Mouse (Mus musculus): ENCODE results near the gene B3gnt7. TPM values are rescaled to one million over a fixed set of nuclear protein-coding genes. Genes with fewer than 3 reads are reported as not detected.

Gene B3gnt7
- total and polyA plus RNA-seq, 2 experiments, result 0.31 TPM; not detected in 1

- H3K4me1 ChIP-seq (ENCODE audit: control insufficient read depth, insufficient read depth, low read length), result no peaks in the 10 kb centered on the region
- no peak for DNase-seq (ENCODE audit: extremely low read depth, low read depth, low spot score)
- peak overlapping the region; percentile 40; the same call in 1 of the 2 replicates for H3K4me3 ChIP-seq (ENCODE audit: insufficient read depth, low read depth, low read length)
- H3K27ac ChIP-seq (replicated peaks; ENCODE audit: insufficient read depth, low read depth, low read length), result no peak overlapping the region
- no peak for TF ChIP-seq CTCF (IDR thresholded peaks at IDR 0.05; ENCODE audit: low read depth, low read length)
- no peak for TF ChIP-seq POLR2A (IDR thresholded peaks at IDR 0.05; ENCODE audit: extremely low read depth, insufficient read depth, low read length)
- H3K27me3 ChIP-seq (ENCODE audit: control insufficient read depth, insufficient read depth, low read length), result peaks cover 5% of the 10 kb centered on the region; the same call in 1 of the 2 replicates
- H3K36me3 ChIP-seq (ENCODE audit: control insufficient read depth, insufficient read depth, low read length), result no peaks in the 10 kb centered on the region
- 2% methylated on average over 65 of the region's 65 CpGs for WGBS
- no peaks in the 10 kb centered on the region for H3K79me2 ChIP-seq (ENCODE audit: control insufficient read depth, insufficient read depth, low read length)
- no peak overlapping the region for H3K9ac ChIP-seq (ENCODE audit: low read depth, low read length)
Measured at GRCm38 (mm10) chr1:86303063-86303872, 636 bp downstream of the B3gnt7 start.

- Histone ChIP-seq H3K79me2 (ENCODE audit: control insufficient read depth, insufficient read depth, low read length) (no peaks in the 10 kb centered on the region), H3K36me3 (ENCODE audit: control insufficient read depth, insufficient read depth, low read length) (no peaks in the 10 kb centered on the region), H3K27me3 (ENCODE audit: control insufficient read depth, insufficient read depth, low read length) (peaks cover 5% of the 10 kb centered on the region; the same call in 1 of the 2 replicates), H3K4me3 (ENCODE audit: insufficient read depth, low read depth, low read length) (no peak overlapping the region), H3K4me1 (ENCODE audit: control insufficient read depth, insufficient read depth, low read length) (no peaks in the 10 kb centered on the region), H3K9ac (ENCODE audit: low read depth, low read length) (no peak overlapping the region), H3K27ac (replicated peaks; ENCODE audit: insufficient read depth, low read depth, low read length) (no peak overlapping the region)
- 8% methylated on average over 16 of the region's 16 CpGs for WGBS
- DNase-seq (ENCODE audit: extremely low read depth, low read depth, low spot score), result no peak
- TF ChIP-seq POLR2A (IDR thresholded peaks at IDR 0.05; ENCODE audit: extremely low read depth, insufficient read depth, low read length) (no peak), CTCF (IDR thresholded peaks at IDR 0.05; ENCODE audit: low read depth, low read length) (no peak)
Measured at GRCm38 (mm10) chr1:86303873-86304250, 1.2 kb downstream of the B3gnt7 start.

GRCm38 (mm10) chr1:86306686-86307085, 4.1 kb downstream of the B3gnt7 start:
- Histone ChIP-seq H3K9ac (ENCODE audit: low read depth, low read length) (no peak overlapping the region), H3K4me3 (ENCODE audit: insufficient read depth, low read depth, low read length) (no peak overlapping the region), H3K36me3 (ENCODE audit: control insufficient read depth, insufficient read depth, low read length) (no peaks in the 10 kb centered on the region), H3K27me3 (ENCODE audit: control insufficient read depth, insufficient read depth, low read length) (peaks cover 7% of the 10 kb centered on the region; the same call in 1 of the 2 replicates), H3K79me2 (ENCODE audit: control insufficient read depth, insufficient read depth, low read length) (no peaks in the 10 kb centered on the region), H3K27ac (replicated peaks; ENCODE audit: insufficient read depth, low read depth, low read length) (no peak overlapping the region), H3K4me1 (ENCODE audit: control insufficient read depth, insufficient read depth, low read length) (no peaks in the 10 kb centered on the region)
- TF ChIP-seq POLR2A (IDR thresholded peaks at IDR 0.05; ENCODE audit: extremely low read depth, insufficient read depth, low read length), result no peak
- no peak for TF ChIP-seq CTCF (IDR thresholded peaks at IDR 0.05; ENCODE audit: low read depth, low read length)
- WGBS, result 66% methylated on average over 3 of the region's 3 CpGs
- no peak for DNase-seq (ENCODE audit: extremely low read depth, low read depth, low spot score)

- peaks cover 7% of the 10 kb centered on the region; the same call in 1 of the 2 replicates for H3K27me3 ChIP-seq (ENCODE audit: control insufficient read depth, insufficient read depth, low read length)
- H3K4me1 ChIP-seq (ENCODE audit: control insufficient read depth, insufficient read depth, low read length), result no peaks in the 10 kb centered on the region
- no peak overlapping the region for H3K9ac ChIP-seq (ENCODE audit: low read depth, low read length)
- no peak for DNase-seq (ENCODE audit: extremely low read depth, low read depth, low spot score)
- H3K27ac ChIP-seq (replicated peaks; ENCODE audit: insufficient read depth, low read depth, low read length), result no peak overlapping the region
- 93% methylated on average over 7 of the region's 7 CpGs for WGBS
- TF ChIP-seq POLR2A (IDR thresholded peaks at IDR 0.05; ENCODE audit: extremely low read depth, insufficient read depth, low read length), result no peak
- TF ChIP-seq CTCF (IDR thresholded peaks at IDR 0.05; ENCODE audit: low read depth, low read length), result no peak
- H3K36me3 ChIP-seq (ENCODE audit: control insufficient read depth, insufficient read depth, low read length), result no peaks in the 10 kb centered on the region
- no peak overlapping the region for H3K4me3 ChIP-seq (ENCODE audit: insufficient read depth, low read depth, low read length)
- H3K79me2 ChIP-seq (ENCODE audit: control insufficient read depth, insufficient read depth, low read length), result no peaks in the 10 kb centered on the region
Measured at GRCm38 (mm10) chr1:86307177-86307762, 4.6 kb downstream of the B3gnt7 start.

- Histone ChIP-seq H3K4me1 (ENCODE audit: control insufficient read depth, insufficient read depth, low read length) (no peaks in the 10 kb centered on the region), H3K79me2 (ENCODE audit: control insufficient read depth, insufficient read depth, low read length) (no peaks in the 10 kb centered on the region), H3K27me3 (ENCODE audit: control insufficient read depth, insufficient read depth, low read length) (peaks cover 6% of the 10 kb centered on the region; the same call in 1 of the 2 replicates), H3K9ac (ENCODE audit: low read depth, low read length) (no peak overlapping the region), H3K4me3 (ENCODE audit: insufficient read depth, low read depth, low read length) (no peak overlapping the region), H3K36me3 (ENCODE audit: control insufficient read depth, insufficient read depth, low read length) (no peaks in the 10 kb centered on the region), H3K27ac (replicated peaks; ENCODE audit: insufficient read depth, low read depth, low read length) (no peak overlapping the region)
- 81% methylated on average over 4 of the region's 4 CpGs for WGBS
- no peak for DNase-seq (ENCODE audit: extremely low read depth, low read depth, low spot score)
- no peak for TF ChIP-seq CTCF (IDR thresholded peaks at IDR 0.05; ENCODE audit: low read depth, low read length)
- no peak for TF ChIP-seq POLR2A (IDR thresholded peaks at IDR 0.05; ENCODE audit: extremely low read depth, insufficient read depth, low read length)
Measured at GRCm38 (mm10) chr1:86307871-86308641, 5.4 kb downstream of the B3gnt7 start.

Data from liver, adult 2 months (tissue).